Mouse (Mus musculus) liver, adult 2 months (tissue): ENCODE data around the gene 0610037L13Rik. TPM values are rescaled to one million over a fixed set of nuclear protein-coding genes. Genes with fewer than 3 reads are reported as not detected.

ENCODE experiments used
- DNase-seq: peaks from one replicate; pipeline ENCODE4 v3.0.0-alpha.2; 2011; ENCODE audit warnings: low read depth, low spot score; ENCODE audit errors: extremely low read depth
- H3K27ac ChIP-seq: fragments of 200-500 bp; replicated peaks from 2 replicates; pipeline ENCODE4 v1.5.1; 2012; ENCODE audit warnings: low read depth, mild to moderate bottlenecking, control low read depth, inconsistent platforms, low read length; ENCODE audit not compliant: insufficient read depth
- H3K27me3 ChIP-seq: fragments of 200-500 bp; 2 replicates; pipeline ENCODE4 v1.6.1; 2012; ENCODE audit warnings: mild to moderate bottlenecking, moderate library complexity, low read length, inconsistent platforms; ENCODE audit not compliant: control insufficient read depth, insufficient read depth
- H3K36me3 ChIP-seq: fragments of 200-500 bp; 2 replicates; pipeline ENCODE4 v1.6.1; 2012; ENCODE audit warnings: low read length, inconsistent platforms; ENCODE audit not compliant: control insufficient read depth, insufficient read depth
- H3K4me1 ChIP-seq: fragments of 200-500 bp; 2 replicates; pipeline ENCODE4 v1.6.1; 2011; ENCODE audit warnings: low read length; ENCODE audit not compliant: control insufficient read depth, insufficient read depth
- H3K4me3 ChIP-seq: fragments of 200-500 bp; 2 replicates; pipeline ENCODE4 v1.5.1; 2011; ENCODE audit warnings: low read depth, mild to moderate bottlenecking, control low read depth, low read length, moderate library complexity; ENCODE audit not compliant: insufficient read depth
- H3K79me2 ChIP-seq: fragments of 200-500 bp; 2 replicates; pipeline ENCODE4 v1.6.1; 2012; ENCODE audit warnings: inconsistent platforms, mild to moderate bottlenecking, low read length, moderate library complexity; ENCODE audit not compliant: control insufficient read depth, insufficient read depth
- H3K9ac ChIP-seq: fragments of 200-500 bp; 2 replicates; pipeline ENCODE4 v1.6.1; 2012; ENCODE audit warnings: low read depth, mild to moderate bottlenecking, control low read depth, inconsistent platforms, low read length
- CTCF ChIP-seq: fragments of 200-500 bp; IDR thresholded peaks from 2 replicates; pipeline ENCODE4 v1.5.1; 2011; ENCODE audit warnings: low read depth, low read length, control low read depth
- POLR2A ChIP-seq: fragments of 200-500 bp; IDR thresholded peaks from 2 replicates; pipeline ENCODE4 v1.6.1; 2011; ENCODE audit warnings: low read length, control low read depth; ENCODE audit not compliant: insufficient read depth; ENCODE audit errors: extremely low read depth
- WGBS: fragments of 180-500 bp; shearing (Covaris S2); methylation state at CpG from one replicate; pipeline ENCODE4 v1.1.7; 2018; 5-methylcytosine and 5-hydroxymethylcytosine counted together
- polyA plus RNA-seq: library from polyadenylated mRNA; depleted of rRNA; stranded (reverse); fragments of >200 nt; gene quantifications from 2 replicates; pipeline ENCODE4 v1.2.3, GENCODE M21; 2012
- total RNA-seq: library from RNA; depleted of rRNA; stranded (reverse); fragments of >200 nt; gene quantifications from 2 replicates; pipeline ENCODE4 v1.2.3, GENCODE M21; 2014

The 0610037L13Rik gene
- total and polyA plus RNA-seq, 2 experiments, result 24.3 to 39.0 TPM

DNA sequence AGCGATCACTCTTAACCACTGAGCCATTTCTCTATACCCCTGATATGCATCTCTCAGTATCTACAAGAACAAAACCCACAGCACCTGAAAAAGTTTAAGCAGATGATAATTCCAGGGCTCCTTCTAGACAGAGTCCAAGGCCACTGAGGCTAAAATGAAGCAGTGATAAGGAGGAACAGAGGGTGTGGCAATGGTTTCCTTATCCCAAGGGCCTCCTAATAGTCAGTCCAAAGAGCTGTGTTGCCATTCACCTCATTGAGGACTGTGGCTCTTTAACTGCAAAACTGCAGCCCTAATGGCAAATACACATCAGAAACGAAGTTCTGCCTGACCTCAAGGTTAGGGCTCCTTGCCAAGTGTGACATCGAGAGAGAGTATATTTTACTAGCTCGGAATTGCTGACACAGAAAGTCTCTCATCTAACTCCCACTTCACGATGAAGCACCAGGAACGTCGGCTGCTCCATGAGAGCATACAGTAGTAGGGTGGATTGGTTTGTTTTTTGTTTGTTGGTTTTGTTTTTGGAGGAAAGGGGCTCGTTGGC is 31.6 kb downstream of the 0610037L13Rik start:
- peaks cover 12% of the 10 kb centered on the region for H3K36me3 ChIP-seq
- 16% methylated on average over 8 of the region's 8 CpGs for WGBS
- H3K9ac ChIP-seq, result peak overlapping the region; percentile 64
- peaks cover 9% of the 10 kb centered on the region for H3K4me1 ChIP-seq
- H3K79me2 ChIP-seq, result peaks cover 35% of the 10 kb centered on the region; the same call in 1 of the 2 replicates
- TF ChIP-seq POLR2A (no peak), CTCF (no peak)
- no peak overlapping the region; the same call in 1 of the 2 replicates for H3K4me3 ChIP-seq
- peak overlapping the region; percentile 90 for H3K27ac ChIP-seq
- no peaks in the 10 kb centered on the region for H3K27me3 ChIP-seq
- DNase-seq, result peak; percentile 89

DNA sequence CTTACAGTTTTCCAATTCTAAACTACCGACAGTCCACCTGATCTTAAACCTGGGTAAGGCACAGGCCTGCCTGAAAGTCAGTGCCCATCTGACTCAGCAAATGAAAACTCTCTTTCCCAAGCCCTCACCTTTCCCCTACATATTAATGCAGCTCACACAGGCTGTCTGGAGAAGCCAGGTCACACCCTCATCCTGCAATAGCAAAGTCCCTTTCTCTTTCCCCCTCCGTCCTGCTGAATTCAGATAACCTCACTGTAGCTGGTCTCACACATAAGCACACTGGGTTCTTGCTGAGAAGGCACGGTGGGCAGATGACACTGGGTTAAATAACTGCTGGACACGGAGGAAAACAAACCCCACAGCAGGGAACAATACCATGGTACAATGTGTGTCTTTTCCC is 32.3 kb downstream of the 0610037L13Rik start:
- peak; percentile 98 for DNase-seq
- TF ChIP-seq CTCF (no peak), POLR2A (no peak)
- H3K27ac ChIP-seq, result peak overlapping the region; percentile 99
- H3K79me2 ChIP-seq, result peaks cover 35% of the 10 kb centered on the region; the same call in 1 of the 2 replicates
- peaks cover 9% of the 10 kb centered on the region for H3K4me1 ChIP-seq
- peak overlapping the region; percentile 99 for H3K9ac ChIP-seq
- 5% methylated on average over 4 of the region's 4 CpGs for WGBS
- peaks cover 12% of the 10 kb centered on the region for H3K36me3 ChIP-seq
- no peaks in the 10 kb centered on the region for H3K27me3 ChIP-seq
- H3K4me3 ChIP-seq, result peak overlapping the region; percentile 98

DNA sequence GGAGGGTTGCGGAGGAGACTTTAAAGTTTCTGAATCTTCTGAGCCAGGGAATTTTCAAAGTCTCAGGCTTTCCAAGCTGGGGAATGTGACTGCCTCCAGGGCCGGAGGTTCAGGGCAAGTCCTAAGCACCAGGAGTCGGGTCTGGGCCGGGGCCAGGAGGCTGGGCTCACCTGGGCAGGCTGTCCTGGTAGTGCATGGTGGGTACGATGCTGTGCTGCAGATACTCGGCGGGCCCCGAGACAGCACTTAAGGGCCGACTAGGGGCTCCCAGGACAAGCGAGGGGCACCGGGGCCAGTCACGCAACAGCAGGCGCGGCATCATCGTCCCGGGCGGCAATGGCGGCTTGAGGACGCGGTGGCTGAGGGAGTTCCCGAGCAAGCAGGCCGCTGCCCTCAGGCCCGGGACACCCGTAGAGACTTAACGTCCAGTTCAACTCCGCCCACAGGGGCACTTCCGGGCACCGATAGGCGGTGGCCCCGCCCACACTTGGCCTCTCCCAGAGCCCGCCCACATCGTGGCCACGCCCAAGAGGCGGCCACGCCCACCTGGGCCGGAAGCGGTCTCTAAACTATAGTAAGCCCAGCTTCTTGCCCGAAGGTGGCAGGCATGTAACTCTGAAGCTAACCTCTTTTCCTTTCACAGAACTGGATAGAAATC is 33.7 kb downstream of the 0610037L13Rik start, which contains the start of gene Cpt2:
TSS of gene Cpt2 (minus strand) at position 466 of the 658 bp plus-strand sequence.
- H3K79me2 ChIP-seq, result peaks cover 32% of the 10 kb centered on the region; the same call in 1 of the 2 replicates
- H3K27me3 ChIP-seq, result no peaks in the 10 kb centered on the region
- peaks cover 9% of the 10 kb centered on the region for H3K4me1 ChIP-seq
- H3K27ac ChIP-seq, result peak within 1 kb of the TSS; percentile 99
- peaks cover 6% of the 10 kb centered on the region for H3K36me3 ChIP-seq
- peak within 1 kb of the TSS; percentile 99 for H3K9ac ChIP-seq
- DNase-seq, result peak; percentile 90
- H3K4me3 ChIP-seq, result peak within 1 kb of the TSS; percentile 98
- TF ChIP-seq POLR2A, result peak; percentile 98
- peak; percentile 27; the same call in 1 of the 2 replicates for TF ChIP-seq CTCF
- WGBS, result under 1% methylated on average over 38 of the region's 38 CpGs

DNA sequence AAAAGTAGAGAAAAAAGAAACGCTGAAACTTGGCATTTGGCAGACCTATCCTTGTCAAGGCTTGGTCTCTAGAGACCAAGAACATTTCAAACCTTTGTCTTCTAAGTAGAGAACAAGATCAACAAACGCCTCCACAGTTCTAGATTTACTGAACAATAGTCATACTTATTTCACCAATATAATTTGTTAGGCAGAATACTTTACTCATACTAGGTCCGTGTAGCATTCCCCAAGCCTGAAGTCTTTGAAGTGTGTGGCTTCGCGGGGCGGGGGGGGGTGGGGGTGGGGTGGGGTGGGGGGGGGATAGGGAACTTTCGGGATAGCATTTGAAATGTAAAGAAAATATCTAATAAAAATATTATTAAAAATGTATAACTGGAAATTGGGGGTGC is 34.2 kb downstream of the 0610037L13Rik start:
- H3K4me3 ChIP-seq, result peak overlapping the region; percentile 98; the same call in 1 of the 2 replicates
- no peaks in the 10 kb centered on the region for H3K27me3 ChIP-seq
- TF ChIP-seq POLR2A (no peak), CTCF (no peak)
- H3K4me1 ChIP-seq, result peaks cover 9% of the 10 kb centered on the region
- no peak overlapping the region for H3K9ac ChIP-seq
- H3K36me3 ChIP-seq, result peaks cover 6% of the 10 kb centered on the region
- DNase-seq, result no peak
- no peak overlapping the region for H3K27ac ChIP-seq
- 38% methylated on average over 7 of the region's 7 CpGs for WGBS
- H3K79me2 ChIP-seq, result peaks cover 30% of the 10 kb centered on the region; the same call in 1 of the 2 replicates

DNA sequence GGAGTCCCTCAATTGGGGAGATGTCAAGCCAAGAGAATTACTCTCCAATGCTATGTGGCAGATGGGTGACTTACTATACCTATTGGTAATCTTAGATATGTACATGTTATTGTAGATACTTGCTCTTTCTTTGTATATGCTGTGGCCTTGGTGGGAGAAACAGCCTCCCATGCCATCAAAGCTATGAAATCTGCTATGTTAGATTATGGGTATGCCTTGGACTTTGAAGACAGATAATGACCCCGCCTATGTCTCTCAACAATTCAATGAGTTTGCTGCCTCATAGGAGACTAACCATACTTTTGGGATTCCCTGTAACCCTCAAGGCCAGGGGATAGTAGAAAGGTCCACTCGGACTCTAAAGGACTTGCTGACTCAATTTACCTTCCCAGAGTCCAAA is 38.7 kb downstream of the 0610037L13Rik start:
- WGBS, result 92% methylated on average over 2 of the region's 2 CpGs

More for the DNA sequence above, 38.7 kb downstream of the 0610037L13Rik start:
- Histone ChIP-seq H3K27ac (no peak overlapping the region), H3K4me3 (no peak overlapping the region), H3K79me2 (no peaks in the 10 kb centered on the region), H3K9ac (no peak overlapping the region), H3K27me3 (no peaks in the 10 kb centered on the region), H3K4me1 (no peaks in the 10 kb centered on the region), H3K36me3 (no peaks in the 10 kb centered on the region)
- TF ChIP-seq POLR2A (no peak), CTCF (no peak)
- DNase-seq, result no peak
